Mouse (Mus musculus) intestine, embryonic 14.5 days (tissue): ENCODE measurements around the gene Sp2. TPM values are rescaled to one million over a fixed set of nuclear protein-coding genes. Genes with fewer than 3 reads are reported as not detected.

Experiments
- ATAC-seq: fragments of 200-750 bp; cut with Nextera tagmentation; replicated peaks from 2 replicates; pipeline ENCODE4 v1.8.0; 2017; ENCODE audit warnings: low read depth, moderate number of reproducible peaks, moderate TSS enrichment, moderate library complexity; ENCODE audit not compliant: low FRiP score, low TSS enrichment
- DNase-seq: peaks from one replicate; pipeline ENCODE4 v3.0.0-alpha.2; 2018; ENCODE audit warnings: low spot score
- H3K27ac ChIP-seq: fragments of 300-500 bp; sonication (generic); 2 replicates; pipeline ENCODE4 v1.5.1; 2014; ENCODE audit warnings: low read depth, mild to moderate bottlenecking, control low read depth
- H3K27me3 ChIP-seq: fragments of 300-500 bp; sonication (generic); replicated peaks from 2 replicates; pipeline ENCODE4 v1.6.1; 2014; ENCODE audit warnings: low read length, control low read depth; ENCODE audit not compliant: control insufficient read depth, insufficient read depth
- H3K36me3 ChIP-seq: fragments of 300-500 bp; sonication (generic); 2 replicates; pipeline ENCODE4 v1.6.1; 2014; ENCODE audit warnings: low read length, control low read depth; ENCODE audit not compliant: control insufficient read depth, insufficient read depth
- H3K4me1 ChIP-seq: fragments of 300-500 bp; sonication (generic); replicated peaks from 2 replicates; pipeline ENCODE4 v1.6.1; 2014; ENCODE audit warnings: low read length, control low read depth, mixed read lengths; ENCODE audit not compliant: control insufficient read depth, insufficient read depth
- H3K4me2 ChIP-seq: fragments of 300-500 bp; sonication (generic); 2 replicates; pipeline ENCODE4 v1.6.1; 2014; ENCODE audit warnings: low read length
- H3K4me3 ChIP-seq: fragments of 300-500 bp; sonication (generic); 2 replicates; pipeline ENCODE4 v1.5.1; 2014; ENCODE audit warnings: low read depth, low read length, control low read depth, mixed read lengths
- H3K9ac ChIP-seq: fragments of 300-500 bp; sonication (generic); 2 replicates; pipeline ENCODE4 v1.6.1; 2014; ENCODE audit warnings: mild to moderate bottlenecking, low read length
- H3K9me3 ChIP-seq: fragments of 300-500 bp; sonication (generic); 2 replicates; pipeline ENCODE4 v1.6.1; 2016; ENCODE audit warnings: low read length, control low read depth; ENCODE audit not compliant: control insufficient read depth
- WGBS: fragments of 180-500 bp; shearing (Covaris S2); extraction: QIAGEN DNeasy Blood & Tissue Kit; methylation state at CpG from one replicate; pipeline ENCODE4 v1.1.7; 2014; 5-methylcytosine and 5-hydroxymethylcytosine counted together
- polyA plus RNA-seq: library from polyadenylated mRNA; unstranded; fragments of >200 nt; fragmentation: Nextera tagmentation; extraction: Ambion mirVana; gene quantifications from 2 replicates; pipeline ENCODE4 v1.2.1, GENCODE M21; 2014

The Sp2 gene
- polyA plus RNA-seq, 1 experiment from 2014 or later: 18.6 TPM

DNA sequence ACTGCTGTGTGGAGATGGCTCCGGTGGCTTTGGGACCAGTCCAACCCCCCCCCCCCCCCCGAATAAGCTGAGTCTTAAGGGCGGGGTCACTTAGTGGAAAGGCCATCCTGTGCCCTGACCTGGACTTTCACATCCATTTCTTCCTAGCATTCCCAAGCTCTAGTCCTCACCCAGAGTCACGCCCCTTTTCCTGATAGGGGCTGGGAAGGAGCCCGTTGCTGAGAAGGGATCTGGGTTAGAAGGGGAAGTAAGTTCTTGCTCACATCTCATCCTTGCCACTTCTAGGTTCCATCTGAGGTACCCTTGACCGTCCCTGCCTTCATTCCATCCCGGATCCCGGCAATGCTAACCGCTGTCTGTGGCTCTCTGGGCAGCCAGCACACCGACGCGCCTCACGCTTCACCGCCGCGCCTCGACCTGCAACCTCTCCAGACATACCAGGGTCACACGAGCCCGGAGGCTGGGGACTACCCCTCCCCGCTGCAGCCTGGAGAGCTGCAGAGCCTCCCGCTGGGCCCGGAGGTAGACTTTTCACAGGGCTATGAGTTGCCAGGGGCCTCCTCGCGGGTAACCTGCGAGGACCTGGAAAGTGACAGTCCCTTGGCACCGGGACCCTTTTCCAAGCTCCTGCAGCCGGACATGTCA is 38.5 kb upstream of the Sp2 start:
- Histone ChIP-seq H3K9me3 (no peaks in the 10 kb centered on the region), H3K36me3 (no peaks in the 10 kb centered on the region), H3K27me3 (peaks cover 77% of the 10 kb centered on the region), H3K9ac (no peak overlapping the region; the same call in 1 of the 2 replicates), H3K27ac (no peak overlapping the region), H3K4me2 (peak overlapping the region; percentile 83), H3K4me3 (peak overlapping the region; percentile 48), H3K4me1 (peaks cover 22% of the 10 kb centered on the region)
- ATAC-seq (no peak), DNase-seq (peak; percentile 76)
- 3% methylated on average over 27 of the region's 27 CpGs for WGBS

DNA sequence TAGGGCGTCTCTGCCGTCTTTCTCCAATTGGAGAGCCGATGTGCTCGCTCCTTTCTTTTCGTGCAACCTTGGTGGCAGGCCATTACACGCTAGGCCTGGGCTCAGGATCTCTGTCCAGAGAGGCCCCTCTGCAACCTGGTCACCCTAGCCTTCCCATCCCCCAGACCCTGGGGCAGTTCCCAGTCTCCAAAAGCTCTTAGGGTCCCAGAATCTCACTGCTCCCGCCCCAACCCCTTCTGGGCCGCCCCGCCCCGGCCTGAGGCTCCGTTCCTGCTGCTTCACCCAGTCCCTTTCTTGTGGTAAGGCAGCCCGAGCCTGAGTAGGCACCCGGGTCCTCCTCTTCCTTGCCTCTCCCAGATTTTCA is 36.6 kb upstream of the Sp2 start:
- H3K4me3 ChIP-seq: peak overlapping the region; percentile 37

DNA sequence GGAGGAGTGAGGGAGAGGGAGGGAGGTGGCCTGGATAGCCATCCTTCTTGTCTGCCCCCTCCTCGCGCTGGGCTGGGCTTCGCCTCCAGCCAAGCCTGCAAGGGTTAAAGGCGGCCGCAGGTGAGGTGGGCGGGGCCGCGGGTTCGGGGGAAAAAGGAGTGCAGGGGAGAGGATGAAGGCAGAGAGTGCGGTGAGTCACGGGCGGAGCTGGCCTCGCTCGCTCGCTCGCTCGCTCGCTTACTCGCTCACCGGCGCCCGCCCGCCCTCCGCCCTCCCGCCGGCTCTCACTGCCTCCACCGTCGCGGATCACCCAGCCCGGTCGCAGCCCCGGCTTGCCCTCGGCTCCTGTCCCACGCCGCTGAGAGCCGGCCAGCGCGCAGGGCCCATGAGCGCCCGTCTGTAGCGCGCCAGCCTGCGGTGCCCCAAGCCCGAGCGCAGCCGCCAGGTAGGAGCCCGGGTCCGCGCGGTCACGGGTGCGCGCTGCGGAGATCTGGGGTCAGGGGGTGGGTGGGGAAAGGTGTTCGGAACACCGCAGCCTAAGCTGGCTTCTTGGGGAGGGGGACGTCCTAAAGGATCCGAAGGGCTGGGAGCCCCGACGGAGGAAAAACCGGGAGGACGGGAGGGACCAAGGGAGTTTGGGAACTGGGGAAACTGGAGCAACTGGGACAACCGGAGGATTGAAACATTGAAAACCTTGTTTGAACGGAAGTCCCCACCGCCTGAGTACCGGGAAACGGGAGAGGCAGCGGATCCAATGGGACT is 36.0 kb upstream of the Sp2 start:
- Histone ChIP-seq H3K4me2 (peak overlapping the region; percentile 58), H3K27ac (no peak overlapping the region), H3K4me1 (peaks cover 14% of the 10 kb centered on the region), H3K36me3 (no peaks in the 10 kb centered on the region), H3K27me3 (peaks cover 89% of the 10 kb centered on the region), H3K9ac (peak overlapping the region; percentile 30), H3K9me3 (no peaks in the 10 kb centered on the region), H3K4me3 (peak overlapping the region; percentile 37)
- DNase-seq (peak; percentile 73), ATAC-seq (peak; percentile 36; the same call in 1 of the 2 replicates)
- under 1% methylated on average over 68 of the region's 68 CpGs for WGBS

More for the DNA sequence above, 36.6 kb upstream of the Sp2 start:
- ATAC-seq (no peak), DNase-seq (no peak)
- Histone ChIP-seq H3K4me2 (peak overlapping the region; percentile 58), H3K9me3 (no peaks in the 10 kb centered on the region), H3K4me1 (peaks cover 14% of the 10 kb centered on the region), H3K27me3 (peaks cover 89% of the 10 kb centered on the region), H3K36me3 (no peaks in the 10 kb centered on the region), H3K27ac (no peak overlapping the region), H3K9ac (no peak overlapping the region)
- 14% methylated on average over 13 of the region's 13 CpGs for WGBS

DNA sequence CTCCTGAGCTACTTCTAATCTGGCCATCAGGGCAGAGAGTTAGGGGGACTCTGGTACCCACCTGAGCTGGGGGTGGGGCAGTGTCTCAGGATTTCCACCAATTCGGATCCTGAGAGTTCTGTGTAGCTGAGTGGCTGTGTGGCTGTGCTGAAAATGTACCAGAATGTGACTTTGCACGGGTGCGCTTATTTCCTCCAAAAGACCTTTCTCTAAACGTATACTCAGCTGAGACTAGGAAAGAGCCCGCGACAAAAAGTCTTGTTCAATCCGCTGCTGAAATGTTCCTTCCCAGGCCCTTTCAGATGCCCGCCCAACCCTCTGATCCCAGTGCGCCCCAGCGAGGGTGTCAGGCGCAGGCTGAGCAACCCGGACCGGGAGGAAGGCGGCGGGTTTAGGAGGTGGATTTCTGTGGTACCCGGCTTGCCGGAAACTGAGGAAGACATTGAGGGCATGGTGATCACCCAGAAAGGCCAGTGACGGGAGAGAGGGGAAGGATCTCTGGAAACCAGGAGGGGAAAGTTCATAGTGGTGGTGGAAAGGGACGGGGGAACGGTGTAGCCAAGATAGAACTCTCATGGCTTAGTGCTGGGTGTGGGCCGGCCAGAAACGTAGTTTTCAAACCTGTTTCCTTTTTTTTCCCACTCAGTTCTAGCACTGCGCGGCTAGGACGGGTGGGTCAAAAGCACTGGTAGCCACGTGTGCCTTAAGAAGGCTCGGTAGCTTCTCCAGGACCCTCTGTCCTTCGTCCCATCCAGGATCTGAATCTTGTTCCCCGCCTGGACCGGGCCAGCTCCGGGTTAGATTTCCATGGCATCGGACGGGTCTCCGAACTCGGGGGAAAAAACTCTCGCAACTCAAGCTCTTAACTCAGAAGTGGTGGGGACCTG is 35.2 kb upstream of the Sp2 start:
- Histone ChIP-seq H3K9ac (no peak overlapping the region), H3K27ac (no peak overlapping the region), H3K4me1 (peaks cover 14% of the 10 kb centered on the region), H3K27me3 (peaks cover 82% of the 10 kb centered on the region), H3K36me3 (no peaks in the 10 kb centered on the region), H3K9me3 (no peaks in the 10 kb centered on the region), H3K4me2 (peak overlapping the region; percentile 58), H3K4me3 (peak overlapping the region; percentile 37)
- WGBS: 1% methylated on average over 36 of the region's 36 CpGs
- DNase-seq (peak; percentile 67), ATAC-seq (no peak)

DNA sequence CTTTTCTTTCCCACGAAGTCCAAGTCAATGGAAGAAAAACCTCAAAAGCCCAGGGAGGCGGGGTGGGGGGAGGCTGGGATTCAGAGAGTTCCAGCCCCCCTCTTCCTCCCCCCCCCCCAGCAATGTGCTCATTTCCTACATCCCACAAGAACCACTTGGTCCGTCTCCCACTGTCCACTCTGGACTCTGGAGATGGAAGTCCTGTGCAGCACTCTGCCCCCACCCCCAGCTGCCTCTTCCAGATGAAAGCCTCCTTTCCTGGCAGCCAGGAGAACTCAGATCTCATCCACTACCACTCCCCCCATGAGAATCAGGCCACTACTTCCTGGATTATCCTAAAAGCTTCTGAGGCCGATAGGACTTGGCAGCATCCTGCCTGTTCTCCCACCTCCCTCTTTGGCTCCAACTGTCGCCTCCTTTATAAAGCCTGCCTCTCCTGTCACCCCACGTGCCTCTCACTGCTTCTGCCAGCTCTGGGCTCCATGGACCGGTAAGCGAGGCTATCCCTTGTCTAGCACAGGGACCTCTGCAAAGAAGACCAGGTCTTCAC is 30.4 kb upstream of the Sp2 start, which contains the start of gene Sp6:
TSS of gene Sp6 (plus strand) at position 274 of the 550 bp plus-strand sequence.
- no peak within 1 kb of the TSS for H3K4me3 ChIP-seq
- H3K27me3 ChIP-seq: peaks cover 44% of the 10 kb centered on the region
- 26% methylated on average over 8 of the region's 8 CpGs for WGBS
- DNase-seq: no peak
- H3K27ac ChIP-seq: no peak within 1 kb of the TSS
- H3K9ac ChIP-seq: no peak within 1 kb of the TSS
- no peak within 1 kb of the TSS for H3K4me2 ChIP-seq
- no peak for ATAC-seq
- H3K4me1 ChIP-seq: peaks cover under 1% of the 10 kb centered on the region; the same call in 1 of the 2 replicates
- no peaks in the 10 kb centered on the region for H3K36me3 ChIP-seq
- no peaks in the 10 kb centered on the region for H3K9me3 ChIP-seq

DNA sequence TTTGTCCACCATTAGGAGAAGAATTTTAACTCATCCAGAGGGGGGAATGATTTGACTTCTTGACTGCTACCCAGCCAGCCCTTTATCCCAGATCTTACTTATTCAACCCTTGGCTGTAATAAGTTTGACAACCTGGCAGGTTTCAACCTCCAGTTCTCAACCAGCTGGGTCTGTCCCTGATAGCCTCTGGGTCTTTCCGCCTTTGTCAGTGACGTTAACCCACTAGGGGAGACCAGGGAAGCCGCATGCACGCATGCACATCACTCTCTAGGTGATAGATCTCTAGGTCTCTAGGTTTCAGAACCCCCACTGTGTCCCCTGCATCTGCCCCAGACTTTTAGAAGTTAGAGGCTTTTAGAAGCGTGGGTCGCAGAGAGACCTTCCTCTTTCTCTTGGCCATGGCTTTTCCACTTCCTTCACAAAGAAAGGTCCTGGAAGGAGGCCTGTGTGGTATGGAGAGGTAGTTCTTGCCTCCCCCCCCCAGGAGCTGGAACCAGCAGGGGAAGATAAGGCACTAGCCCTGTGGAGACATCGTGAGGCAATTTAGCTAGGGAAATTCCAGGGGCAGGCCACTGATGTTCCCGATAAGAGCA is 26.5 kb upstream of the Sp2 start:
- Histone ChIP-seq H3K4me2 (no peak overlapping the region), H3K9ac (no peak overlapping the region), H3K27ac (no peak overlapping the region), H3K9me3 (no peaks in the 10 kb centered on the region), H3K36me3 (no peaks in the 10 kb centered on the region), H3K27me3 (peaks cover 16% of the 10 kb centered on the region), H3K4me3 (no peak overlapping the region), H3K4me1 (no peaks in the 10 kb centered on the region)
- ATAC-seq: no peak
- DNase-seq: no peak
- 50% methylated on average over 8 of the region's 8 CpGs for WGBS

DNA sequence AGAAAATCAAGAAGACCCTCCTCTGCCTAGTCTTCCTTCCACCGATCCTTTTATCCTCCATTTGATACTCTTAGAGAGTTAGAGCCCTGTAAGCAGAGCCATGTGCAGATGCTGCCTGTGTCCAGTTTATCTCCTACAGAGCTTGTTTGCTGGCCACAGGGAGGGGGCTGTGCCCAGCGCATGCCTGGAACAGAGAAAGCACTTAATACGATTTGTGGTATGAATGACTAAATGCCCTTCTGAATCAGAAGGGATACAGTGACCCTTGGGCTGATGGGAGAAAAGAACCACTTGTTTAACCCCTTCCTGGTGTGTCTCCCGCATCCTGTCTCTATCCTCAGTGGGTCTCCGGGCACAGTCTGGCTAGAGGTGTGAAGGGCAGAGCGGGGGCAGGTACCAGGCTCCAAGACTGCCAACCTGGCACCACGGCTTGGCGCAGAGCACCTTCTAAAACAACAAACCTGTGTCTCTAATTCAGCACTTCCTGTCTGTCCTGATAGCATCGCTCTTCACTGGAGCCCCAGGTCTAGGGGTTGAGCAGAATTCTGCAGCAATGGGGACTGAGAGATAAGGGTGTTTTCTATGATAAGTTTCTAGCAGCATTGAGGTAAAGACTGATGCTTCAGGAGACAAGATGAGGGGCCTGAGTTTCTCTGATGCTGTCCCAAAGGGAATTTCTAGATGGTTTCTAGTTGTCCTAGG is 24.5 kb upstream of the Sp2 start:
- Histone ChIP-seq H3K4me3 (no peak overlapping the region), H3K36me3 (no peaks in the 10 kb centered on the region), H3K4me1 (no peaks in the 10 kb centered on the region), H3K27ac (no peak overlapping the region), H3K9me3 (no peaks in the 10 kb centered on the region), H3K4me2 (no peak overlapping the region), H3K27me3 (0 out of 2 replicates have a peak, but pooled peaks cover 10% of the 10 kb centered on the region), H3K9ac (no peak overlapping the region)
- ATAC-seq (no peak), DNase-seq (no peak)
- WGBS: 54% methylated on average over 9 of the region's 9 CpGs
